Mouse (Mus musculus) limb, embryonic 14.5 days (tissue): ENCODE measurements around the gene Raver1. TPM values are rescaled to one million over a fixed set of nuclear protein-coding genes. Genes with fewer than 3 reads are reported as not detected.
"Not testable (repeated sequence)": the region's sequence is repeated elsewhere in the genome, so short reads cannot be mapped to it uniquely, and the experiment has no call there.

ENCODE experiments used
- ATAC-seq: fragments of 200-750 bp; cut with Nextera tagmentation; 2 replicates; pipeline ENCODE4 v1.8.0; 2017; ENCODE audit warnings: low read depth, moderate number of reproducible peaks, moderate TSS enrichment; ENCODE audit not compliant: low FRiP score
- DNase-seq: peaks from one replicate; pipeline ENCODE4 v3.0.0-alpha.2; 2015; ENCODE audit warnings: low spot score
- H3K27ac ChIP-seq: fragments of 300-500 bp; sonication (generic); replicated peaks from 2 replicates; pipeline ENCODE4 v1.5.1; 2014; ENCODE audit warnings: low read depth, mild to moderate bottlenecking, low read length, moderate library complexity, mixed read lengths
- H3K27me3 ChIP-seq: fragments of 300-500 bp; sonication (generic); 2 replicates; pipeline ENCODE4 v1.6.1; 2014; ENCODE audit warnings: low read length, mixed read lengths; ENCODE audit not compliant: control insufficient read depth, insufficient read depth
- H3K36me3 ChIP-seq: fragments of 300-500 bp; sonication (generic); 2 replicates; pipeline ENCODE4 v1.6.1; 2014; ENCODE audit warnings: mild to moderate bottlenecking, low read length, moderate library complexity, mixed read lengths; ENCODE audit not compliant: control insufficient read depth, insufficient read depth
- H3K4me1 ChIP-seq: fragments of 300-500 bp; sonication (generic); 2 replicates; pipeline ENCODE4 v1.6.1; 2014; ENCODE audit warnings: antibody characterized with exemption, low read length, mixed read lengths; ENCODE audit not compliant: control insufficient read depth, insufficient read depth
- H3K4me2 ChIP-seq: fragments of 300-500 bp; sonication (generic); replicated peaks from 2 replicates; pipeline ENCODE4 v1.6.1; 2014; ENCODE audit warnings: low read depth, mild to moderate bottlenecking, low read length, moderate library complexity; ENCODE audit not compliant: severe bottlenecking
- H3K4me3 ChIP-seq: fragments of 300-500 bp; sonication (generic); replicated peaks from 2 replicates; pipeline ENCODE4 v1.5.1; 2014; ENCODE audit warnings: low read length
- H3K9ac ChIP-seq: fragments of 300-500 bp; sonication (generic); 2 replicates; pipeline ENCODE4 v1.6.1; 2014; ENCODE audit warnings: mild to moderate bottlenecking, low read depth, low read length, moderate library complexity; ENCODE audit not compliant: severe bottlenecking
- H3K9me3 ChIP-seq: fragments of 300-500 bp; sonication (generic); 2 replicates; pipeline ENCODE4 v1.6.1; 2016; ENCODE audit warnings: low read length; ENCODE audit not compliant: control insufficient read depth
- POLR2A ChIP-seq: fragments of 200-500 bp; IDR thresholded peaks from 2 replicates; pipeline ENCODE4 v1.8.0; 2012; ENCODE audit warnings: inconsistent platforms, mild to moderate bottlenecking, moderate library complexity, borderline replicate concordance; ENCODE audit not compliant: insufficient read depth, insufficient read length; ENCODE audit errors: extremely low read depth
- WGBS: fragments of 180-500 bp; shearing (Covaris S2); extraction: QIAGEN DNeasy Blood & Tissue Kit; methylation state at CpG from one replicate; pipeline ENCODE4 v1.1.7; 2014; 5-methylcytosine and 5-hydroxymethylcytosine counted together
- polyA plus RNA-seq, 2 experiments: library from polyadenylated mRNA; depleted of rRNA in 1 of 2; stranded (reverse) in 1 of 2; unstranded in 1 of 2; fragments of >200 nt; fragmentation: Nextera tagmentation in 1 of 2; extraction: Ambion mirVana in 1 of 2; gene quantifications; 2 replicates each; pipeline versions ENCODE4 v1.2.1 to v1.2.3; 2012 to 2014

Gene Raver1
- polyA plus RNA-seq, 2 experiments, result 76.3 to 94.0 TPM

DNA sequence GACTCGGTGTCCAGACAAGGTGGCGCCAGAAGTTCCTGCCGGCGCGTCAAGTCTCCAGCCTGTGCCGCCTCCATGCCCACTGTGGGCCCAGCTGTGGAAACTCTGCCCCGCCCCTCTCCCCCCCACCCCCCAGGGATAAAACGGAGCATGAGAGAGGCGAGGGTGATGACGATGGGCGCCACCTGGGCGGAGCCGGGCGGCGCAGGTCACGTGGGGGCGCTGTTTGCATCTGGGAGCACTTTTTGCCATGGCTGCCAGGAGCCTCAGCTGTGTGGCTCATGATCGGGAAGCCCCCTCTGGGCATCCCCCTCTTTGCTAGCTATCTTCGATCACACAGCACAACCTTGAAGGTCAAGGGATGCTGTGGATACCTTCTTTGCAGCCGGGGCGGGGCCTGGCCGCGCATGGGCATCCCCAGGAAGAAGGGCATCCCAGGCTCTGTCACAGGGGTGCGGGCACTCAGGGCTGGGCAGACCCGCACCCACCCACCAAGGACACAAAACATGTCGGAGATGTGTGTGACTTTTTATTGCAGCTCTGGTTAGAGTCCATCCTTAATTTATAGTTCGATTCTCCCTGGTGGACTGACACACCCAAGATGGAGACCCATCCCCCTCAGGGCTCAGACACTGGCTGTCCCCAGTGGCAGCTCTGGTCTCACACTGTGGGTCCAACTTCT is 24.7 kb downstream of the Raver1 start, which contains the start of gene Zglp1:
TSS of gene Zglp1 (minus strand) at position 88 of the 679 bp plus-strand sequence.
- no peak for DNase-seq
- Histone ChIP-seq H3K27me3 (no peaks in the 10 kb centered on the region), H3K27ac (no peak within 1 kb of the TSS), H3K4me2 (no peak within 1 kb of the TSS), H3K4me3 (no peak within 1 kb of the TSS), H3K4me1 (no peaks in the 10 kb centered on the region), H3K9me3 (no peaks in the 10 kb centered on the region), H3K9ac (no peak within 1 kb of the TSS), H3K36me3 (peaks cover 41% of the 10 kb centered on the region)
- no peak for TF ChIP-seq POLR2A
- ATAC-seq, result no peak
- WGBS, result 84% methylated on average over 27 of the region's 27 CpGs

DNA sequence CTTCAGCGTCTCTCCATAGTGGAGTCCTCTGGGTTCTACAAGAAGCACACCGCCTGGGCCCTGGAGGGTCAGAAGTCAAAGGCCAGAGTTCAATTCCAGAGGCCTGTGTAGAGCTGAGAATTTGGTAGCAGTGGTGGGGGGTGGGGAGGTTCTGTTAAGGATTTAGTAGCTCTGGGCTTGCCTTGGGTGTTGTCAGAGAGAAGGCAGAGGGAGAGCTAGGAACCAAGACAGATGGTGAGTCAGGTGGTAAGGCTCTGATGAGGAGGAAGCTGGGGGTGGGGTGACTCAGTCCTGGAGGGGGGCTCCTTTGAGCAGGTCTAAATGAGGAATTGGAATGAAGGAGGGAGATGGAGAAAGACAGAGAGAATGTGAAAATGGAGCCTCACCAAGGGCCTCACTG is 28.9 kb downstream of the Raver1 start:
- H3K9ac ChIP-seq, result no peak overlapping the region
- DNase-seq, result no peak
- no peak for TF ChIP-seq POLR2A
- 92% methylated on average over 2 of the region's 2 CpGs for WGBS
- no peaks in the 10 kb centered on the region for H3K9me3 ChIP-seq
- no peak overlapping the region for H3K4me2 ChIP-seq
- no peak overlapping the region for H3K27ac ChIP-seq
- no peaks in the 10 kb centered on the region for H3K4me1 ChIP-seq
- H3K36me3 ChIP-seq, result peaks cover 25% of the 10 kb centered on the region
- ATAC-seq, result no peak
- no peaks in the 10 kb centered on the region for H3K27me3 ChIP-seq
- H3K4me3 ChIP-seq, result no peak overlapping the region

DNA sequence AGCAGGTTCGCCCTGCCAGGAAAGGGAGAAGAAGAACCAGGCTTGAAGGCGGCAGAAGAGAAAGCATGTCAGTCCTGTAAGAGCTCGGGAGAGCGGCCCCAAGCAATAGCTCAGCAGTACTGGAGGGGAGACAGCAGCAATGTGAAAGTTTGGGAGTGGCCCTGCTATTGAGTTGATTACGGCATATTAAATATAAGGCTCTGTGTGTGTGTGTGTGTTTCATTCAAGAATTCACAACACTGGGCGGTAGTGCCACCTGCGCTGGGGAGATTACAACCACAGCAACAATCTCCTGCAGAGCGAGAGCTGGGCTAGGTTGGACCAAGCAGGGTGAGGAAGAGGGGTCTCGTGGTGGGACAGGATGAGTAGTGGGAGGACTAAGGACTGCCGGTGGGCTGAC is 40.2 kb downstream of the Raver1 start:
- Histone ChIP-seq H3K9me3 (no peaks in the 10 kb centered on the region), H3K36me3 (no peaks in the 10 kb centered on the region), H3K27me3 (no peaks in the 10 kb centered on the region), H3K4me2 (no peak overlapping the region), H3K4me3 (no peak overlapping the region), H3K27ac (no peak overlapping the region), H3K9ac (no peak overlapping the region), H3K4me1 (no peaks in the 10 kb centered on the region)
- no peak for TF ChIP-seq POLR2A
- WGBS, result 65% methylated on average over 10 of the region's 10 CpGs
- DNase-seq (no peak), ATAC-seq (no peak)

DNA sequence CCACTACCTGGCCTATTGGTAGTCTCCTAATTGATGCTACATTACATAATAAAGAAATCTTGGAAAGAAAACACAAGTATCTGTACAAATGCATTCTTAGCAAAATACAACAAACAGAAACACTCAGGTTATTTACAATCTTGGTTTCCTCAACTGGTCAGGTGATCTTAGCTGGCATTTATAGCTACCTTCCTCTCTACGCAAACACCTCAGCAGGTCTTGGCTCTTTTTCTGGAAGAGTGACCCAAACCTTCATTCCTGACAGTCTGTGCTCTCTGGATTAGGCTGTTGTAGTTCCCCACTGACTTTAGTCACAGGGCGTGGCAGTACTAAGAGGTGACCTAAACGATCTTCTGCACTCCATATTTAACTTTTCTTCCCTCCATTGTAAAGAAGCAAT is 46.6 kb downstream of the Raver1 start:
- Histone ChIP-seq H3K36me3 (no peaks in the 10 kb centered on the region), H3K27me3 (no peaks in the 10 kb centered on the region), H3K9me3 (no peaks in the 10 kb centered on the region), H3K4me3 (no peak overlapping the region), H3K9ac (no peak overlapping the region), H3K27ac (no peak overlapping the region), H3K4me2 (no peak overlapping the region), H3K4me1 (no peaks in the 10 kb centered on the region)
- no peak for DNase-seq
- WGBS, result 78% methylated on average over 3 of the region's 3 CpGs
- no peak for TF ChIP-seq POLR2A
- no peak for ATAC-seq

DNA sequence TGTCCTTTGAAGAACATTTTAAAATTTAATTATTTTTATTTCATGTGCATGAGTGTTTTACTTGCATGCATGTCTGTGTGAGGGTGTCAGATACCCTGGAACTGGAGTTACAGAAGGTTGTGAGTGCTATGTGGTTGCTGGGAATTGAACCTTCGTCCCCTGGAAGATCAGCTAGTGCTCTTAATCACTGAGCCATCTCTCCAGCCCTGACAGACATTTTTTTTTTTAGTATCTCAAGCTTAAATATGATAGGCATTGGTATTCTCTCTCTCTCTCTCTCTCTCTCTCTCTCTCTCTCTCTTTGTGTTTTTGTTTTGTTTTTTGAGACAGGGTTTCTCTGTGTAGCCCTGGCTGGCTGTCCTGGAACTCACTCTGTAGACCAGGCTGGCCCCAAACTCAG is 47.0 kb downstream of the Raver1 start:
- H3K27me3 ChIP-seq, H3K36me3 ChIP-seq, H3K9me3 ChIP-seq, DNase-seq, H3K27ac ChIP-seq, H3K4me1 ChIP-seq, H3K4me2 ChIP-seq, H3K4me3 ChIP-seq, H3K9ac ChIP-seq, ATAC-seq: not testable (repeated sequence)
- WGBS, result 45% methylated on average over 1 of the region's 1 CpGs

DNA sequence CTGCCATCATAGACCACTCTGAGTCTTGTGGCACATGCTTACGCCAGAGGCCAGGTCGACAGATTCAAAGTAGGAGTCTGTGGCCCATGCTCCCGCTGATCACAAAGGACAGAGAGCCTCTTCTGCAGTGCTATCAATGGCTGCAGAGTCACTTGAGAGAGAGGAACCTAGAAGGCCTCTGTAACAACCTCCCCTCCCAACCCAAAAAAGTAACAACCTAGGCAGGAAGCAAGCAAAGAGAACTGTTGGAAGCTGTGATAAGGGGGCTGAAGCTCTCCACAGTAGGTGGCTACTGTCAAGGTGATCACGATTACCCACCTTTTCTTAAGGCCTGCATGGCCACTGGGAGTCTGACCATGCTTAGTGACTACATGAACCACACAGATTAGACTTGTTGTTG is 48.2 kb downstream of the Raver1 start:
- H3K4me2 ChIP-seq, result no peak overlapping the region
- WGBS, result 94% methylated on average over 4 of the region's 4 CpGs

More for the DNA sequence above, 48.2 kb downstream of the Raver1 start:
- Histone ChIP-seq H3K4me1 (no peaks in the 10 kb centered on the region), H3K9me3 (no peaks in the 10 kb centered on the region), H3K27ac (no peak overlapping the region), H3K9ac (no peak overlapping the region), H3K27me3 (peaks cover 10% of the 10 kb centered on the region), H3K4me3 (no peak overlapping the region), H3K36me3 (no peaks in the 10 kb centered on the region)
- no peak for TF ChIP-seq POLR2A
- ATAC-seq (no peak), DNase-seq (no peak)
